Mouse (Mus musculus) cerebral cortex, adult 2 months (tissue): ENCODE results near the gene Elavl1.

Experiments
- WGBS: fragments of 180-500 bp; shearing (Covaris S2); methylation state at CpG from one replicate; pipeline ENCODE4 v1.1.7; 2018; 5-methylcytosine and 5-hydroxymethylcytosine counted together

Elavl1 gene

DNA sequence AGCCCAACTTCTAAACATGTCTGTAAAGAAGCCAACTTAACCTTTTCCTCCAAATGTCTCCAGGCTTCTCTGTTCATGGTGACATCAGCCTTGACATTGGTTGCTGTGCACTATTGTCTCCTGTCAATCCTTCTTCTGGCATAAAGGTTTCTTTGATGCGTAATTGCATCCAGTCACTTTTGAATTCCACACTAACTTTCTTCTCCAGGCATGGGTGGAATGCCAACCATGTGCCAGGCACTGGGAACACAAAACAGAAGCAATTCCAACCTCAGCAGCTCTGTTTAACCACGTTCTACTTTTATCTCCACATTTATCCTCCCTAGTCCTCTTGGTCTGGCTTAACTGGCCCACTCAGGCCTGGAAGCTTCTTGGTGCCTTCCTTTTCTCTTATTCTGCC, 4.2 kb downstream of the Elavl1 start:
- WGBS = 24% methylated on average over 2 of the region's 2 CpGs

DNA sequence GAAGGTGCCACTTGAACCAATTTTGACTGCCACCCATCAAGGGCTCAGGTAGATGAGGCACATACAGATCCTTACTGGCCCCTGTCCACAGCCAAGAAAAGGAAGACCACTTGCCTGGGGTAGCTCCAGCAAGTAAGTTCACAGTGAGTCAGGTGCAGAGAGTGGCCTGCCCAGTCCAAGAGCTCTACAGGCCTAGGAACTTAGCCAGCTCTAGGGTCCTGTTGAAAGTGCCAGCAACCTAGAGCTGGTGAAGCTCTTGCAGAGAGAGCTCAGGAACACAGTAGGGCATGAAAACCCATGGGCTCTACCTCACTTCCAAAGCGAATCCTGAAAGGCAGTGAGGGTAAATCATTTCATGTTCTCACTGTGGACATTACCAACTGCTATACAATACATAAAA, 4.8 kb downstream of the Elavl1 start:
- 88% methylated on average over 1 of the region's 1 CpGs for WGBS

DNA sequence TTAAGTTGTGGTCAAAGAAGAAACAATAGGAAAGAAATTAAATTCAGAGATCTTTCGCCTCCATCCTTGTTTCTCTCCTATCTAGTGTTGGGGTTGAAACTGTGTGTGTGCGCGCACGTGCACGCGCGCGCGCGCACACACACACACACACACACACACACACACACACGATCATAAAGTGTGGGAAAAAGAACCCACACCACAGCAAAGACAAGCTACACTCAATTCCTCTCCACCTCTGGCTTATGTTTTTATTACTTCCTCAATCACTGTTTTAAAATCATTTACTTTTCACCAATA, 5.7 kb downstream of the Elavl1 start:
- 92% methylated on average over 11 of the region's 11 CpGs for WGBS

DNA sequence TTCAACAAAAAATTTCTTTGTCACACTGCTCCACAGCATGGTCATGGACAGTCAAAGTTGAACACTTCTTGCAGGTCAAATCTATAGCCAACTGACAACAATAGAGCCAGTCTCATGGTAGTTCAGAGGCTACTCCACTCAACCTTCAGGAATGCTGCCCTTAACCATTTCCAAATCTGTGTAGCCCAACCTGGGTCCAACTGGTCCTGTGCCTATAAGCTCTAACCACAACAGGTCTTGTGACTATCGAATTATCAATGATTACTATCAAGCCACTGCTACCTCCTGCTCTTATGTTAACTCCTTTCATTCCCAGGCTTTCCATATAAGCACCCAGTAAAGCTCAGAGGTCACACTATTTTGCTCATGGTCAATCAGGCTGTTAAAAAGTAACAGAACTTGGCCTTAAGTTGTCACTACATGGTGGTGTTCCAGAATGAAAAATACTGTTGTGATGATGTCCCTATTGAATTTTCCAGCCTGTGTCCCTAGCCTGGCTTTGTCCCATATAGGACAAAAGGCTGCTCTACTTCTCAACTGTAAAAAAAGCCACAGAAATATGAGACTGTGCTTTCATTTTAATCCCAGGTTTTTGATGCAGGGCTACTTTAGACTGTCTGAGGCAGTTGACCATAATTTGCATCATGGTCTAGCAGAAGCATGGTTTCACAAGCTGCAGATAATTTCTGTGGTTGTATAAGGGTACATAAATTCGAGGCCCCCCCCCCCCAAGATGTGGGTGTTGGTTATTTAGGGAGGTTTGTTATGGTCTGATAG, 6.2 kb downstream of the Elavl1 start:
- 77% methylated on average over 2 of the region's 2 CpGs for WGBS

DNA sequence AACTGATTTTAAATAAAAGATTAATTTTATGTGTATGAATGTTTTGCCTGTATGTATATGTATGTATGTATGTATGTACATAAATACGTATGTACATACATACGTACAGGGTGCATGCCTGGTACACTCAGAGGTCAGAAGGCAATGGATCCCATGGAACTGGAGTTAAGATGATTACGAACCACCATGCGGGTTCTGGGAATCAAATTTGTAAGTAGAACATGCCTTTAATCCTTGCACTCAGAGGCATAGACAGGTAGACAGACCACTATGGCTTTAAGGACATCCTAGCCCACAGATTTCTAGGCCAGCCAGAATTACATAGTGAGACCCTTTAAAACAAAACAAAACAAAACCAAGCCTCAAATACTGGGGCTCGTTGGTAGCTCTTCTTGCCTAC, 7.1 kb downstream of the Elavl1 start:
- 86% methylated on average over 5 of the region's 5 CpGs for whole genome bisulfite sequencing

DNA sequence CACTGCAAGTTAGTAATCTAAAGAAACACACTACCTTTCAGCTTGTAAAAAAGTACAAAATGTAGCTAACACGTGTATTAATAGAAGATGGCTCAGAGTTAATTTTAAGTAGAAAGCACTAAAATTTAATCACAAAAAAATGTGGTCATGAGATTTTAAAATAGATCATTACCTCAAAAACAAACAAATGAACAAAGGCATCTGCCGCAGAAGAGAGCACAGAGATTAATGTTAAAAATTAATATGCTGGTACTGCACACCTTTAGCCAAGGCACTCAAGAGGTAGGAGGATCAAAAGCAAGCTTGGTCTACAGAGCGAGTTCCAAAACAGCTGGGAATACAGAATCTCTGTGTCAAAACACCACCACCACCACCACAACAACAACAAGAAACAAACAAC, 10.4 kb downstream of the Elavl1 start:
- WGBS = 74% methylated on average over 3 of the region's 3 CpGs

DNA sequence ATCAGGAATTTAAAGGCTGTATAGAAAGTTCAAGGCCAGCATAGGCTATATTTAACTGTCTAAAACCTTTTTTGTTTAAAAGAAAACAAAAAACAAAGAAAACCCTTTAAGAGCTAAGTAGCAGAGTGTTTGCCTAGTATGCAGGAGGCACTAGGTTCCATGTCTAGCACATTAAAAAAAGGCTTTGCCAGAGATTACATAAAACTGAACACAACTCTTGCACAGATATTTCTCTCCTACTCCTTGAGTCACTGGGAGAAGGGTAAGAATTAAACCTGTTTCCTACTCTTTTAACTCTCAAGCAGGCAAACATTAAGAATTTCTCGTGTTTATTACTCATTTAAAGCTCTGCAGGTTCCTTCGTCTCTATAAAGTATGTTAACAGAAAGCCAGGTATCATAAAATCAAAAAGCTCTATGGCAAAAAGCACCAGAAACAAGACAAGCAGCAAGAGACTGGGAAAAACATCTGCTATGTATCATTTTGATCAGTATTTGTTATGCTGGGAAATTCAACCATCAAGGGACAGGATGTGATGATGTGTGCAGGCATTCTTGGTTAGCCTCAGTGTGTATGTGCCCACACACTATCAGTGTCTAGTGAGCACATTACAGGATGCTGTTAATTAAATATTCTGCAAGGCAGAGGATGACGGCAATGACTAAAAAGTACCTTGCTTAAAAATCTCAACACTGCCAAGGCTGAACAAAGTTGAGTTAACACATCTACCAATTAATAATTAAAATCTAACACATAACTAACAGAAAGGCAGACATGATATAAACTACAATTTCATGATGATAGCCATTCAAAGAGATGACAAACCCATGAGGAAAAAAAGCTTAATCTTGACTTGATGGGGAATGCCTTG, 11.7 kb downstream of the Elavl1 start:
- 21% methylated on average over 3 of the region's 3 CpGs for WGBS

DNA sequence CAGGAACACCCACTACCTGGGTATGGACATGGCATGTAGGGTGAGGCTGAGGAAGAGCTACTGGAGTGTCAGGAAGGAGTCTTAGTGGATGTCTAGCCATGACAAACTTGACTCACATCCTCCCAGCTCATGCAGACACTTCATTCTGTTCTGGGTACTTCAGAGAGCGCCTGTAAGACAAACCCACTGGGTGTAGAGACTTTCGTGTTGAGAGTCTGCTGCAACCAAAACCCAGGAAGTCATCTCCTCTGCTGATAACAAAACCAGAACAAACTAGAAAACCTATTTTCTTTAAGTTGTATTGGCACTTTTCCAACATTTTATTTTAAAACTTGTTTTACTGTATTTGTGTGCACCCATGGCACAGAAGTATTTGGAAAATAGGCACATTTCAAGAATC, 19.4 kb downstream of the Elavl1 start:
- 83% methylated on average over 2 of the region's 2 CpGs for WGBS

DNA sequence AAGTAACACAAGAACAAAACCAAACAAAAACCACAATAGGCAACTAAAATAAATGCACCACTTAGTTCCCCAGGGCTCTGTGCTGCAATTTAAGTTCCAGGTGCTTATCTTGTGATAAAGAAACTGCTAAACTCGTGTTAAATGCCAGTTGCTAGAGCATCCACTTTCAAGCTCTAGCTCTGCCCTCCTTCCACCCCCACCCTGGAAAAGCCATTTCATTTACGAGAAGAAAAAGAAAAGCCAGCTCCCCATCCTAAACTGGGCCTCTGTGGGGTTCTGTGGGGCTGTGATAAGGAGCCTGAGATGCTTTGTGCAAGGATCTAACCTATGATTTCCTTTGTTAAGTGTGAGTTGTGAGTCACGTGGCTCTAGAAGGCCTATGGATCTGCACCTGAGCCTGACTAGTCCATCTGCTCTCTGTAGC, 21.1 kb downstream of the Elavl1 start:
- WGBS = 73% methylated on average over 3 of the region's 3 CpGs

DNA sequence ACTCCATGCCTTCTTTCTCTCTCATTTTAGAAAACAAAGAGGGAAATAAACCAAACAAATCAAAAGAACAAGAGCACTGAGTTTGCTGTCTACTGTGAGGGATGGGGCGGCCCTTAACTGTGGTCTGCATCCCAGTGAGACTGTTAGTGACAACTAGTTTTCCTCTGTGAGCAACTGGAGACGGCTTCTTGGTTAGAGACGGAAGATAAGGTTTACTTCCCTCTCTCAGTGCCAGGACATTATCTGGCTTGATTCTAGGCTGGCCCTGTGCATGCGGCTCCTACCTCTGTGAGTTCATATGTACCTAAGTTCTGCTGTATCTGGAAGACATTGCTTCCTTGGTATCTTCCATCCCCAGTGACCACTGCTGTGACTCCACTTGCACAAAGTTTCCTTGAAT, 27.4 kb downstream of the Elavl1 start:
- WGBS = 94% methylated on average over 4 of the region's 4 CpGs

DNA sequence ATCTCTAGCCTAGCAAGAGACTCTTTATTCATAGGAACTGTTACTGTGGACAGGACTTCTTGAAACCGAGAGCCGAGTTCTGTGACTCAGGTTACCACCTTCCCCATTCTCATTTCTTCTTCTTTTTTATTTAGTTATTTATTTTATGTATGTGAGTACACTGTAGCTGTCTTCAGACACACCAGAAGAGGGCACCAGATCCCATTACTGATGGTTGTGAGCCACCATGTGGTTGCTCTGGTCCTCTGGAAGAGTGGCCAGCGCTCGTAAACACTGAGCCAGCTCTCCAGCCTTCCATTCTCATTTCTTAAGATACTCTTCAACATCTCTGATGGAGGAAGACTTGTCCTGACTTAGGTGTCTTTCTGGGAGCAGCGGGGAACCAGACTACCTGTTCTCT, 32.5 kb downstream of the Elavl1 start:
- 83% methylated on average over 5 of the region's 5 CpGs for WGBS

DNA sequence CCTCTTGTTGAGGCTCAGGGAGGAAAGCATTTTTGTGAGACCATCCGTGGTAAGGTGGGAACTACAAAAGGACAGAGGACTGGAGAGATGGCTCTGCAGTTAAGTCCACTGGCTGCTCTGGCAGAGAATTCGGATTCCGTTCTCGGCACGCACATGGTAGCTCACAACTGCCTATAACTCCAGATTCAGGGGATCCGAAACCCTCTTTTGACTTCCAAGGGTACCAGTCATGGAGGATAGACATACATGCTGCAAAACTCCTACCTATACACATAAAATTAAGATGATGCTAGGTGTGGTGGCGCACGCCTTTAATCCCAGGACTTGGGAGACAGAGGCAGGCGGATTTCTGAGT, 49.1 kb downstream of the Elavl1 start:
- WGBS = 21% methylated on average over 9 of the region's 9 CpGs

DNA sequence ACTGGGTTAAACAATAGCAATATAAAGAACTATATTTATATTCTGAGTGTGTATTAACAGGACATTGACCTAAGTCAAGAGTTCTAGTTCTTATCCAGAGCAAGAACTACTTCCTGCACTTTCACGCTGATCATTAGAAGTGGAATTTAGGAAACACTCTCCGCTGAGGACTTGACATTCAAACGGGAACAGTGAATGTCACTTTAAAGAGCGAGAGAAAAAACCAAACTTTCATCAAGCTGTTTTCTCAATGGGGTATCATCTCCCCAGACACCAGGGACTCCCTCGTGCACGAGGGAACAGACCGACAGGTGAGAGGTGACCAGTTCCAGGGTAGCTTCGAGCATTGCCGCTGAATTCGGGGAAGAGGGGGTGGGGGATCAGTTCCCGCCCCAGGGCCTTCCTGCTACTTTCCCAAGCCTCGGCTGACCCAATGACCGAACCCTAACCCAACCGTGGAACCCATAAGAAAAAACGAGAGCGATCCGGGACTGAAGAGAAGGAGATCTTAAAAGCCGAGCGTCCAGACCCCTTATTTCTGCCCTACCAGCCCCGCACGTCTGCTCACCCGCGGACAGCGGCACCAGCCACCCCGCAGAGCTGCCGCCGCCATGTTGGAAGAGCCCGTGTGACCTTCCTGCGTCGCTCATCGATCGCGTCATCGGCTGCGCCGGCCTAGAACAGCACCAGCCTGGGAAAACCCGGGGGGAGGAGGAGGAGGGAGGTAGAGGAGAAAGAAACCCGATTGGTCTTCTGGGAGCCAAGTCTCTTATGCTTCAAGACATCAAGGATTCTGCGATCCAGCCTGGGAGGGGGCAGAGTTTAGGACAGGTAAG, 49.7 kb downstream of the Elavl1 start, which contains the start of gene Timm44:
Timm44 (minus strand) TSS at position 639 of the 836 bp plus-strand sequence.
- under 1% methylated on average over 39 of the region's 39 CpGs for WGBS

DNA sequence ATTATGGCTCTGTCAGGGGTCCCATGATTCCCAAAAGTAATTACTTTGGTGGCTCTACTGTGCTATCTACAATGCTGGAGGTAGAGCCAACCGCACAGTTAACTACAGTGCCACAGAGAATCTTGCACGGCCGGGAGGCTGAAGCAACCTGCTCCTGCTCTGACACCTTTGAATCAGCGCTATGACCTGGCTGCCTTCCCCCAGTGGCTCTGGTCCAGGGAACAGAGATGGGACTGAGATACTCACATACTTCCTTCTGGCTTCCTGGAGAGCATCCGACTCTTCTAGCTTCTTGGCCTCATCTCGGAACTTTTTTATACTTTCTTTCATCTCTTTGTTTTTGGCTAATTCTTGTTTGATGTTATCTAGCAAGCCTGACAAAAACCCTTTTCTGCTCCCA, 55.6 kb downstream of the Elavl1 start:
- 80% methylated on average over 6 of the region's 6 CpGs for WGBS

DNA sequence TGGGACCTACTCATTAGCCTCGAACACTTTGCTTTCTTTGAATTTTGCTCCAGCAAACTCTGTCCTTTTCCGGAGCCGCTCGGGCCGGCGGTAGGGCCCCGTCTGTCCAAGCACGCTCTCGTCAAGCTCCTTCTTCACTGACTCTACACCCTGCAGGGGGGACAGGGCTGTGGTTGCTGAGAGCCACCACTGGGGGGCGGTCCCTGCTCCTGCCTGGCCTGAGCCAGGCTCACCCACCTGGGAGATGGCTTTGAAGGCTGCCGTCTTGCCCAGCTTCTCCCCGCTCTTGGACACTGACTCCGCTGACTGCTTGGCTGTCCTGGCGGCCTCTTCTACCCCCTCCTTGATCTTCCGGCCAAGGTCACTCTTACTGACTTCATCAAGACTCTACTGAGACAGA, 57.6 kb downstream of the Elavl1 start:
- 73% methylated on average over 15 of the region's 15 CpGs for WGBS

DNA sequence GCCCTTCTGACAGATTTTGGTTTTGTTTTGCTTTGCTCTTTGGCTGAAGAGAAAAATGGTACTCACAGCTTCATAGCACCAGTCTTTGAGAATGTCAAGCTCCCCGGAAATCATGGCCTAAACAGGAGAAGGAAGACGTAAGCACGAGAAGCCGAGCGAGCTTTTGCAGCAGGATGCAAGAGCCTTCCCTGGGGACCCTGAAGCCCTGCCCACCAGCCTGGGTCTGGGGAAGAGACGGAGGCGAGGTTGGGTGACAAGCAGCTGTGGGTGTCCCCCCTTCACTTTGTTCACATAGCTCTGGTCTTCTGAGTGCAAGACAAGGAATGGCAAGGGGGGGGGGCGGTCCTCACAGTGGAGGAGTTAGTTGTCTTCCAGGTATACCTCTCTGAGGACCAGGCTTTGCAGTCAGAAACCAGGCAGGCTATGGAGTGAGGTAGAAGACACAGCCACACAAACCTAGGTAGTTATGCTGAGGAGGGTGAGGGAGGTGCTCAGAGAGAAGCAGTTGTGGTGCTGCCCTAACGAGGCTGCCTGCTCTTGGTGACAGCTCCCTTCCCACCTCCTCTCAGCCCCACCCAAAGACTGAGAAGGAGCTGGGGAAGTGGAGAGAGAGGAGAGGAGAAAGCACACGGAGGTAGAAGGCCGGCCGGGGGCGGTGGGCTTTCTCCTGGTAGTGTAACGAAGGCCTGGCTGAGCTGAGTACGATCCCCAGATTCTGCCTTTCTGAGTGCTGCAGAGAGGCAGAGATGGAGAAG, 59.9 kb downstream of the Elavl1 start:
- WGBS = 68% methylated on average over 15 of the region's 15 CpGs

DNA sequence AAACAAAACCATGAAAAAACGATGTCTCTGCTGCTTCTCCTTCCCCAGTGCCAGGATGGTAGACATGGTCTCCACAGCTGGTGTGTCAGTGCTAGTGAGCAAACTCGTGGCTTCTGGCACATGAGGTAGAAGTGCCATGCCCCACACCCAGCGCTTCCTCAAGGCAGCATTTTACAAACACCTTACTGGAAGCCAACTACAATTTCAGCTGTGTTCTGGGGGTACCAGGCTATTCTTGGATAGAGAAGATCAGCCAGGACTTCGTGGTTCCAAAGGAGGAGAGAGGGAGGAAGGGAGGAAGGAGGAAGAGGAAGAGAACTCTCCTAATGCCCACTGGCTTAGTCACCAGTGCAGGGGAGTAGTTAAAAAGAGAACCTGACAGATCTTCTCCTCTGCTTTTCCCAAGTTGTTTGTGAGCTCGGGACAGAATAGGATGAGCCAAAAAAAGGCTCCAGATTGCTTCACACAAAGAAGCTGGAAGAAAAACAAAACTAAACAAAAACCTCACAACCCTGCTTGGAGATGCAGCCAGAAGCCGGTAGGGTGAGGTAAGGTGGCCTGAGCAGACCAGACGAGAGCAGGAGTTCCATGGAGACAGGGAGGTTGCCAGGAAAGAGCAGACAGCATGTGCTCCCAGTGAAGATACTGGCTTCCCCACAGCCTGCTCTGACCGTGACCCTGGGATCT, 62.0 kb downstream of the Elavl1 start:
- 40% methylated on average over 8 of the region's 8 CpGs for WGBS

DNA sequence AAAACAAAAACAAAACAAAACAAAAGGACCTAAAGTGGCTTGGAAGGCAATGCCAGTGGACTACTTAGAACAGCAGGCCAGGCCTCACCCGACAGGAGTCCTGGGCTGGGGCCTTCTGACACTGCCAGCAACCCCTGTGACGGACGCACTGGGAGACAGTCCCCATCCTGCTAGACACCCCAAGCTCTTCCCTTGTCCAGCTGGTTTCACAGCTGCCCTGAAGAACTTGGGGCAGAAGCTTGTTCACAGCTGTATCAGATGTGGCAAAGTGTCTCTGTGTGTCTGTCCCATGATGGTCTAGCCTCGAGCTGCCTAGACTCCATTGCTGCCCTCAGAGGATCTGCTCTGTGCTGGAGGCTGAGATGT, 65.4 kb downstream of the Elavl1 start:
- WGBS = 79% methylated on average over 4 of the region's 4 CpGs

DNA sequence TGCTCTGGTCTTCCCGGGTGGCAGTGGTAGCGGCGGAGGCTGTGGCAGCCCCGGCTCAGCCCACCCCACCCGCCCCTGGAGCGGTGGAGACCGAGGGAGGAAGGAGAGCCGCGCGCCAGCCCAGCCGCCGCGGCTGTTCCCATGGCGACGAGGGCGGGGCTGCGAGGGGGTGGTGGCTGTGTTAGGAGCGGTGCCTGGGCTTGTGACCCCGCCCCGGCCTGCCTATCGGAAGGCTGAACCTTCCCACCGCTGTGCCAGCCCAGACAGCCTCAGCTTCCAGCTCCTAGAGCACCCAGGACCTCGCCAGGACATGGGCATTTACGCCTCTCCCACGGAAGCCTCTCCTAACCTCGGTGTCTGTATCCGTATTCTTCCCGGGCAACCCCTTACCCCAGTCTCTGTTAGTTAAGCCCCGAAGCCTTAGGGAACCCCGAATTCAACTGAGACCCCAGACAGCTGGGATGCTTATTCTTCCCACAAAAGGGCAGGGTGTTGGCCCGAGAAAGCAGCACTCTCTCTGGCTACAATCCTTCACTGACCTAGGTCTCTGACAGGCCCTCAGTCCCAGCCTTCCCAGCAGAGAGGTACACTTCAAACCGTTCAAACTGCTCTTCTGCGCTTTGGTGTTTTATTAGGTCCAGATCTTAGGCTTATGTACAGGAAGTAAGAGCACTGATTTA, 65.9 kb downstream of the Elavl1 start, which contains the start of gene Ctxn1:
Ctxn1 (minus strand) TSS at position 150 of the 680 bp plus-strand sequence.
- WGBS = 4% methylated on average over 33 of the region's 33 CpGs

DNA sequence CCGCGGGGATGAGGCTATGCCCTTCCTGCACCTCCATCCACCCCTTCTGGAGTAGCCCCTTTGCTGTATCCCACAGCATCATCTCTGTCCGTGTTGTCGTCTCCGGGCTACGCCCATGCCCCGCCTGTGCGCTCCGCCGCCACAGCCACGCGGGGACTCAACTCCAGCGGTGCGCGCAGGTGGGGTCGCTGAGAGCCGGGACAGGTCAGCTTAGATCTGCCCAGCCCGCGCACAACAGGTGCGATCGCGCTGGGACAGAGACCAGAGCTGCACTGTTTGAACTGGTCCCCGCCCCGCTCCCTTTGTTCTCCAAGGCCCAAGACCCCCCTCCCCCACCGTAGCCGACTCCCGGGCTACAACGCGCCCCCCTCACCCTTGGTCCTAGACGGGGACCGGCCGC, 66.5 kb downstream of the Elavl1 start:
- WGBS = under 1% methylated on average over 32 of the region's 32 CpGs
